Mouse (Mus musculus) liver, embryonic 13.5 days (tissue): ENCODE data around the gene Clta. TPM values are rescaled to one million over a fixed set of nuclear protein-coding genes. Genes with fewer than 3 reads are reported as not detected.

ENCODE experiments used
- ATAC-seq: fragments of 200-750 bp; cut with Nextera tagmentation; 2 replicates; pipeline ENCODE4 v1.8.0; 2017; ENCODE audit warnings: low read depth, mild to moderate bottlenecking, moderate number of reproducible peaks, moderate library complexity
- DNase-seq: peaks from one replicate; pipeline ENCODE4 v3.0.0; 2022
- H3K27ac ChIP-seq: fragments of 300-500 bp; sonication (generic); 2 replicates; pipeline ENCODE4 v1.5.1; 2015; ENCODE audit warnings: moderate library complexity, mild to moderate bottlenecking, inconsistent platforms
- H3K27me3 ChIP-seq: fragments of 300-500 bp; sonication (generic); 2 replicates; pipeline ENCODE4 v1.6.1; 2015; ENCODE audit warnings: mild to moderate bottlenecking, inconsistent platforms
- H3K36me3 ChIP-seq: fragments of 300-500 bp; sonication (generic); 2 replicates; pipeline ENCODE4 v1.6.1; 2015; ENCODE audit warnings: mild to moderate bottlenecking, inconsistent platforms
- H3K4me1 ChIP-seq: fragments of 300-500 bp; sonication (generic); replicated peaks from 2 replicates; pipeline ENCODE4 v1.6.1; 2015; ENCODE audit warnings: inconsistent platforms
- H3K4me2 ChIP-seq: fragments of 300-500 bp; sonication (generic); 2 replicates; pipeline ENCODE4 v1.6.1; 2015; ENCODE audit warnings: inconsistent platforms, mild to moderate bottlenecking, moderate library complexity
- H3K4me3 ChIP-seq: fragments of 300-500 bp; sonication (generic); replicated peaks from 2 replicates; pipeline ENCODE4 v1.5.1; 2015; ENCODE audit warnings: mild to moderate bottlenecking, inconsistent platforms
- H3K9ac ChIP-seq: fragments of 300-500 bp; sonication (generic); 2 replicates; pipeline ENCODE4 v1.6.1; 2015; ENCODE audit warnings: mild to moderate bottlenecking, inconsistent platforms
- H3K9me3 ChIP-seq: fragments of 300-500 bp; sonication (generic); replicated peaks from 2 replicates; pipeline ENCODE4 v1.6.1; 2016; ENCODE audit warnings: inconsistent platforms
- WGBS: fragments of 180-500 bp; shearing (Covaris S2); methylation state at CpG from one replicate; pipeline ENCODE4 v1.1.7; 2015; ENCODE audit not compliant: insufficient replicate concordance; 5-methylcytosine and 5-hydroxymethylcytosine counted together
- polyA plus RNA-seq: library from polyadenylated mRNA; unstranded; fragments of >200 nt; fragmentation: Nextera tagmentation; extraction: Ambion mirVana; gene quantifications from 2 replicates; pipeline ENCODE4 v1.2.1, GENCODE M21; 2015

The Clta gene
- polyA plus RNA-seq, 1 experiment from 2014 or later = 164 TPM

DNA sequence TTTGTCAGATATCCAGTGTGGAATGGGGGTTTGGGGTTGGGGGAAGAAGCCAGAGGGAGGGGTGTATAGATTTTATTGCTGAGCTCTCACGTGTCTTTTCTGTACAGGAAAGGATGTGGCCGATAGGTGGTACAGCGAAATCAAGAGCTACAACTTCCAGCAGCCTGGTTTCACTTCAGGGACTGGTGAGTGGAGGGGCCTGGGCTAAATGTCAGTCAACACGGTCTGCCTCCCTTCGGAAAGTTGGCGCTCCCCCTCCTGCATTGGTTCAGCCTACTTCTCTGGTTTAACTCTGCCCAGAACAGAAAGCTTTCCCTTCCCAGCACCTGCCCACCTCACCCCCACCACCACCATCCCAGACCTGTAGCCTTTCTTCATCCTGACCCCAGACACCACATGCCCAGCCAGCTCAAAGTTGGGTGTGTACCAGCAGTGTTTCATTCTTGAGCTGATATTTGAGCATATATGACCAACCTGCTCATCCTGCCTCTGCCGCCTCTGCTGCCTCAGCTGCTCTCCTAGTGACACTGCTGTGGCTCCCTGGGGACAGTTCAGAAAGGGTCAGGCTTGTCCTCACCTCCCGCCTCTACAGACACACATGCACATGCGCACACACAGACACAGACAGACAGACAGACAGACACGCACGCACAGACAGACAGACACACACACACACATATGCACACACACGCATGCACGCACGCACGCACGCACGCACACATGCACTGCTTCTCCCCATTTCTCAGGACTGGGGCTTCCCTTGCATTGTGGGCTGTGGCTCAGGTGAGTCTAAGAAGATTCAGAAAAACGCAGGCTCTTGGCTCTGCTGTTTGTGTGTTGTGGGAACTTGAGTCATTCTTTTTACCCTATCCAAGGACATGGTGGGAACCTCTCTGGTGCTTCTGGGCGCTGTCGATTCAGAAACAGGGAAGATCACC, 33.6 kb upstream of the Clta start:
- Histone ChIP-seq H3K4me2 (no peak overlapping the region), H3K36me3 (peaks cover 12% of the 10 kb centered on the region), H3K9ac (no peak overlapping the region), H3K4me1 (peaks cover 89% of the 10 kb centered on the region), H3K9me3 (no peaks in the 10 kb centered on the region), H3K27ac (peak overlapping the region; percentile 29; the same call in 1 of the 2 replicates), H3K4me3 (no peak overlapping the region), H3K27me3 (no peaks in the 10 kb centered on the region)
- DNase-seq = no peak
- ATAC-seq = no peak
- 84% methylated on average over 20 of the region's 20 CpGs for WGBS

DNA sequence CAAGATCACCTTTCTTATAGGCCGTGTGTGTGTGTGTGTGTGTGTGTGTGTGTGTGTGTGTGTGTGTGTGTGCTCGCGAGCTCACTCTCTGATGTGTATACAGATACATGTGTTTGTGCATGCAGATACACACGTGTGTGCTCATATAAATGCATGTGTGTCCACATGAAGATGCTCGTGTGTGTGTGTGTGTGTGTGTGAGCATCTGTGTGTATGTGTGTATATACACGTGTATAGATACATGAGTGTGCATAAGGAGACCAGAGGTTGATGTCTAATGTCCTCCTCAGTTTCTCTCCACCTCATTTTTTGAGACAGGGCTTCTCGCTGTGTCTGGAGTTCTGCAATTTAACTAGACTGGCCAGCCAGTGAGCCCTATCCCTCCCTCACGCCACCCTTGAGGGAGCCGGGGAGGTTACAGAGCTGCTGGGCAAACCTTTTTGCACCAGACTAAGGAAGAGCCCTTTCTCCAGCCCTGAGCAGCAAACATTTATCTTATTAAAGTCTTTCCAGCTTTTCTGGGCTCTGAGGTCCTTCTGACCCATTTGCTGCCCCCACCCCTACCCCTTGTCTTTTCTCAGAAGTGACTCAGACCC, 32.6 kb upstream of the Clta start:
- 0 out of 2 replicates have a peak, but pooled peaks have one; percentile 3 for ATAC-seq
- Histone ChIP-seq H3K36me3 (peaks cover 12% of the 10 kb centered on the region), H3K27ac (peak overlapping the region; percentile 80), H3K4me1 (peaks cover 88% of the 10 kb centered on the region), H3K27me3 (no peaks in the 10 kb centered on the region), H3K9ac (peak overlapping the region; percentile 41; the same call in 1 of the 2 replicates), H3K9me3 (no peaks in the 10 kb centered on the region), H3K4me2 (peak overlapping the region; percentile 36), H3K4me3 (no peak overlapping the region)
- WGBS = 44% methylated on average over 9 of the region's 9 CpGs
- no peak for DNase-seq

DNA sequence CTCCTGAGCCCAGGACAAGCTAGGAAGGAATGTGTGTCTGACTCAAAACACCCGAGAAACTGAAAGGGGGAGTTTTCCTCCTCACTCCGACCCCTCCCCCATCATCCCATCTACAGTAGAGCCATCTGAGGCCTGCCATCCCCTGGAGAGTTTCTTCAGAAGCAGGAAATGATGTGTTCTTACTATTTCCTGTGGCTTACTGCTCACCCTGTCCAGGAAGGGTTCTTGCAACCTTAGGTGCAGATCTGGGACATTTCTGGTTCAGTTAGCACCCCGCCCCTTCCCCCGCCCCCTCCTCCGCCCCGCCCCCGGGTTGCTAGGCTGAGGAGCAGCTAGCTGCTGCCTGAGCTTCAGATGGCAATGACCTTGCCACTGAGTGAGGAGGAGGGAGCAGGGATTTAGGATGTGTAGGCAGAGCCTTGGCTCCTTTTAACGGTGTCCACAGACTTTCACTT, 32.1 kb upstream of the Clta start:
- no peak overlapping the region for H3K4me3 ChIP-seq
- peak overlapping the region; percentile 36 for H3K4me2 ChIP-seq
- peak overlapping the region; percentile 80 for H3K27ac ChIP-seq
- H3K27me3 ChIP-seq = no peaks in the 10 kb centered on the region
- WGBS = under 1% methylated on average over 8 of the region's 8 CpGs
- H3K36me3 ChIP-seq = peaks cover 13% of the 10 kb centered on the region
- peaks cover 85% of the 10 kb centered on the region for H3K4me1 ChIP-seq
- DNase-seq (no peak), ATAC-seq (peak; percentile 73)
- peak overlapping the region; percentile 41 for H3K9ac ChIP-seq
- H3K9me3 ChIP-seq = no peaks in the 10 kb centered on the region

DNA sequence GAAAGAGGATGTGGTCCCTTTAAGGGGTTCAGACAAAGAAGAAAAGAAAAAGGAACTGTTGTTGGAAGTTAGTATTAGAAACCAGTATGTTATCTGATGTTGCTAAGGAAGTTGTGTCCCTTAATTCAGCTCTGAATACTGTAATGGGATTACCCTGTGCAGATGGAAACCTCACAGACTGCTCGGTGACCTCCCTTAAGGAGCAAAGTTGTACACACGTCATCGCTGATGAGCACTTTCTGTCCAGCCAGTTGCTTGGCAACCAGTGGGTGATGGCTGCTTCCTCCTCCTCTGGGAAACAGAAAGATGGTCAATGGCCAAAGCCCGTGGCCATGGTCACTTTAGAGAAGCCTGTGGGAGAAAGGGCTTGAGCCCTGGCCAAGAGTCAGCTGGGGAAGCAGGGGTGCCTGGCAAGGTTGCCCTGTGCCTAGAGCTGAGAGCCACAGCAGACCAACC, 30.7 kb upstream of the Clta start:
- 28% methylated on average over 4 of the region's 4 CpGs for WGBS
- ATAC-seq (no peak), DNase-seq (no peak)
- peaks cover 20% of the 10 kb centered on the region for H3K36me3 ChIP-seq
- H3K27ac ChIP-seq = peak overlapping the region; percentile 67
- H3K9ac ChIP-seq = no peak overlapping the region
- H3K4me3 ChIP-seq = no peak overlapping the region
- no peak overlapping the region for H3K4me2 ChIP-seq
- H3K27me3 ChIP-seq = no peaks in the 10 kb centered on the region
- H3K4me1 ChIP-seq = peaks cover 80% of the 10 kb centered on the region
- H3K9me3 ChIP-seq = no peaks in the 10 kb centered on the region

DNA sequence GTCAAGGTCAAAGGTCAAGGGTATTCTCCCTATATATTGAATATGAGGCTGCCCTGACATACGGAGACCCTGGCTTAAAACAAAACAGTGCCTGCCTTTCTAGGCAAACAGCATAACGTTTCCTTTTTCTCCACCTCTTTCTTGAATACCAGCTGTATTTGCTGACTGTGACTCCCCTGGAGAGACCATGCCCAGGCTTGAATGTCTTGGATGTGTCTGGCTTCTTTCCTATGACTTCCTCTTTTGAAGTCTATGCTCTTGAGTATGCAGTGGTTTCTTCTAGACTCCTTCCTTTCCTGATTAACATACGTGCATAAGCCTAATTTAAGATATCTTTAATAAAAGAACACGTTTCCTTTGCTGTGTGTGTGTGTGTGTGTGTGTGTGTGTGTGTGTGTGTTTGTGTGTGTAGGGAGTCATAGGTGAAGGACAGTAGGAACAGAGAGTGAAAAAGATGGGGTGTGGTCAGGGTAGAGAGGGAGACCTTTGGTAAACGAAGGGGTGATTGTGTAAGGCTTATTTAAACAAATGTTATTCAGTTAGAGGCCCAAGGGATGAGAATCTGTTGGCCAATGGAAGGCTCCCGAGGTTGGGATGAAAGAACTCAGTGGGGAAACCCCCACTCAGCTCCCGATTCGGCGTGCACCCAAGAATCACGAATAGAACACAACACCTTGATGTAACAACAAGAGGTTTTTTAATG, 29.2 kb upstream of the Clta start:
- no peaks in the 10 kb centered on the region for H3K9me3 ChIP-seq
- no peak overlapping the region for H3K4me2 ChIP-seq
- H3K4me1 ChIP-seq = peaks cover 72% of the 10 kb centered on the region
- H3K9ac ChIP-seq = no peak overlapping the region
- peak overlapping the region; percentile 67; the same call in 1 of the 2 replicates for H3K27ac ChIP-seq
- WGBS = 60% methylated on average over 10 of the region's 10 CpGs
- H3K36me3 ChIP-seq = peaks cover 20% of the 10 kb centered on the region
- DNase-seq = no peak
- ATAC-seq = peak; percentile 53
- H3K4me3 ChIP-seq = no peak overlapping the region
- no peaks in the 10 kb centered on the region for H3K27me3 ChIP-seq

DNA sequence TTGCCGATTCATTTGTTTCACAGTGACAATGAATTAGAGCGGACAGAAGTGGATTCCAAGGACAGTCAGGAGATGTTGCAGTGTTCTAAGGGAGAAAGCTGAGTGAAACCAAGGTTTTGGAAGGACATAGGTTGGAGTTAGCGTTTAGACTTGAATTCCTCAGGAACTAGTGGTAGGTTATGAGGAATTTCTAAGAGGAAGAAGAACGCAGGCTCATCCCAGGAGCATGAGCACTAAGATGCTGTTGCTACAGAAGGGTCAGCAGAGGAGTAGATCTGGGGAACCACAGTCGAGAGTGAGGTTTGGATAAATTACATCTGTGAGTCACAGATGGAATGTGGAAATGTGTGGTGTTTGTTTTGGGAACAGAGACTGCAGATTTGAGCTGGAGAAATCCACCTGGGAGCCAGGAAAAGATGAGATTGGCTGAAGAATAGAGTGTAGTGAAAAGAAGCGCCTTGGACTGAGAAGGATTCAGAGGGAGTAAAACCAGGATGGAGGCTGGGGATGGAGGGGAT, 28.0 kb upstream of the Clta start:
- peaks cover 70% of the 10 kb centered on the region for H3K4me1 ChIP-seq
- no peaks in the 10 kb centered on the region for H3K27me3 ChIP-seq
- WGBS = 78% methylated on average over 6 of the region's 6 CpGs
- H3K36me3 ChIP-seq = peaks cover 10% of the 10 kb centered on the region
- DNase-seq (no peak), ATAC-seq (no peak)
- no peaks in the 10 kb centered on the region for H3K9me3 ChIP-seq
- H3K4me2 ChIP-seq = no peak overlapping the region
- no peak overlapping the region for H3K4me3 ChIP-seq
- no peak overlapping the region for H3K9ac ChIP-seq
- no peak overlapping the region; the same call in 1 of the 2 replicates for H3K27ac ChIP-seq

DNA sequence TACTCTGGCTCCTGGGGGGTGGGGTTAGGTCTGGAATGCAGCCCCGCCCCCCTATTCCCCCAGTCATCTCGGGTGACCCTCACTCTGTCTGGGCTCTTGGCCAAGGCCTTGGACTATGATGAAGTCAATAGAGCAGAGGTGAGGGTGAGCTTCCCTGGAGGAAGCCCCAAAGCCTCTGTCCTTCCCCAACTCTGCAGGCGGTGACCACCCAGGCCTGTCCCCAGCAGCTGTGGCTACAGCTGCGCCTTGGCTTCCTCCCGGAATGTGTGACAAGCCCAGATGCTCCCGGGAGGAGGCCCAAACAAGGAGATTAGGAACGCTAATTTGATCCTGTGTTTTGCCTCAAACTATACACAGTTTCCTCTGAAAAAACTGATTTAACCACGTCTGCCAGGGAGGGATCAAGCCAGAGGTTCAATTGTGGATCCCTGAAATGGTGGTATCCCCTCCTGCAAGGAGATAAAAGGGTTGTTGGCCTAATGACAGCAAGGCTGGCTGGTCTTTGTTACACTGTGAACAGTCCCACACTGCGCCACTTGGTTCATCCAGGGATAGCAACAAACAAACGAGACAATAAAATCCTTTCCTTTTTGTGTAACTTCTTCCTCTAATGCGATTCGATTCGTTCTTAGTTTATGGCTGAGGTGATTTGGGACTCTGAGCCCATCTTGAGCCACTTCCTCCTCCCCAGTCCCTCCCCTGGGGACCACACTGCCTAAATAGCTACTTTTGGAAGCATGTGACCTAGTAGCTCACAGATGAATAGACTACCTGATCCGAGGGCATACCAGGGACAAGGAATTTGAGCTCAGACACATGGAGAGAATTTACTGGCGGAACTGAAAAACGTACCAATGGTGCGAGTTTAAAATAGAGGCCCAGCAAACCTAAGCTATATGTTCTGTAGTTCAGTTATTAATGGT, 25.5 kb upstream of the Clta start:
- Histone ChIP-seq H3K36me3 (peaks cover 10% of the 10 kb centered on the region), H3K9me3 (no peaks in the 10 kb centered on the region), H3K4me3 (no peak overlapping the region), H3K9ac (no peak overlapping the region), H3K4me1 (peaks cover 61% of the 10 kb centered on the region), H3K27me3 (no peaks in the 10 kb centered on the region), H3K4me2 (no peak overlapping the region), H3K27ac (0 out of 2 replicates have a peak overlapping the region, but pooled peaks have one; percentile 20)
- no peak for ATAC-seq
- WGBS = 54% methylated on average over 17 of the region's 17 CpGs
- DNase-seq = no peak

DNA sequence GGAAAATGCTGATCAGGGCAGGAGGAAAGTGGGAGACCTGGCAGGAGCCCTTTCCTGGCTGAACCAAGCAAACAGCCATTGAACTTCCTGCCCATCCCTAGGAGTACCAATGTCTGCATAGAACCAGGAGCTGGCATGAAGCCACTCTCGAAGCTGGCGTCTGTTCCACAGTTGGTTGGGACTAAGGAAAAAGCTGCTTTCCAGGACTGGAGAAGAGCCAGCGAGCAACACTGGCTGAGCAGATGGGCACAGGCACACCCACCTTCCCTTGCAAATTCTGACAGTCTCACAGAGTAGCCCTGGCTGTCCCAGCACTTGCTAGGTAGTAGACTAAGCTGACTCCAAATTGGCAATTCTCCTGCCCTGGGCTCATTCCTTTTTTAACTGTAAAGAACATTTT, 24.5 kb upstream of the Clta start:
- 79% methylated on average over 3 of the region's 3 CpGs for WGBS
- no peaks in the 10 kb centered on the region for H3K9me3 ChIP-seq
- H3K27me3 ChIP-seq = no peaks in the 10 kb centered on the region
- peaks cover 51% of the 10 kb centered on the region for H3K4me1 ChIP-seq
- H3K36me3 ChIP-seq = peaks cover 10% of the 10 kb centered on the region
- no peak overlapping the region for H3K4me2 ChIP-seq
- DNase-seq (no peak), ATAC-seq (no peak)
- H3K4me3 ChIP-seq = no peak overlapping the region
- no peak overlapping the region for H3K27ac ChIP-seq
- no peak overlapping the region for H3K9ac ChIP-seq

DNA sequence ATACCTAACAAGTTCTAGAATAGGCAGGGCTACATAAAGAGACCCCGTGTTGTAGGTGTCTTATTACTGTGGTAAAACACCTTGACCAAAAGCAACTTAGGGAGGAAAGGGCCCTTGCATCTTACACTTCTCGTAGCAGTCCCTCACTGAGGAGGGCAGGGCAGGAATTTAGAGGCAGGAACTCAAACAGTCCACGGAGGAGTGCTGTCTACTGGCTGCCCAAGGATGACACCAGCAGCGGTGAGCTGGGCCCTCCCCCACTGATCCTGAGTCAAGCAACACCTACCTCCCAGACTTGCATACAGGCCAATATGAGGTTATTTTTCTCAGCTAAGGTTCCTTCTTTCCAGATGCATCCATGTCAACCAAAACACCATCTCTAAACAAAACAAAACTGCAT, 24.0 kb upstream of the Clta start:
- no peak overlapping the region for H3K4me3 ChIP-seq

DNA sequence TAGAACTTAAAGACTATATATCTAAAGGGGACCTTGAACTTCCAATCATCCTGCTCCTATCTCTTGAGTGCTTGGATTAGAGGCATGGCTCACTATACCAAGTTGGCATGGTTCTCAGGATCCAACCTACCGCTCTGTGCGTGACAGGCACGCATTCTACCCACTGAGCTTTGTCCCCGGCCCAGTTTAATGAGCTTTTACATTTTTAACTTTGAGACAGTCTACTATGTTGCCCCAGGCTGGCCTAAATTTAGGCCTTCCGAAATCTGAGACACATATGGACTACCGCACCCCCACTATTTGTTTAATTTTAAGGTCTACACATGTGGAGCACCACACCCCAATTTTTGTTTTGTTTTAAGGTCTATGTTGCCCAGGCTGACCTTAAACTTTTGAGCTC, 23.4 kb upstream of the Clta start:
- no peak for ATAC-seq
- no peaks in the 10 kb centered on the region for H3K27me3 ChIP-seq
- 87% methylated on average over 6 of the region's 6 CpGs for WGBS

More for the DNA sequence above, 24.0 kb upstream of the Clta start:
- peaks cover 10% of the 10 kb centered on the region for H3K36me3 ChIP-seq
- no peak overlapping the region for H3K9ac ChIP-seq
- no peak overlapping the region for H3K4me2 ChIP-seq
- H3K27ac ChIP-seq = no peak overlapping the region
- 72% methylated on average over 4 of the region's 4 CpGs for WGBS
- H3K9me3 ChIP-seq = no peaks in the 10 kb centered on the region
- ATAC-seq = no peak
- no peaks in the 10 kb centered on the region for H3K27me3 ChIP-seq
- H3K4me1 ChIP-seq = peaks cover 46% of the 10 kb centered on the region
- no peak for DNase-seq

More for the DNA sequence above, 23.4 kb upstream of the Clta start:
- Histone ChIP-seq H3K9ac (no peak overlapping the region), H3K27ac (no peak overlapping the region), H3K36me3 (peaks cover 10% of the 10 kb centered on the region), H3K4me3 (no peak overlapping the region), H3K9me3 (no peaks in the 10 kb centered on the region), H3K4me1 (peaks cover 45% of the 10 kb centered on the region), H3K4me2 (no peak overlapping the region)
- no peak for DNase-seq
